Mouse (Mus musculus) liver, postnatal 0 days (tissue): ENCODE measurements at regions not wholly inside any gene's neighbourhood (a gene's known extent, or its start where the extent isn't known, plus 50 kb on each side); places are given as distances from the start of the nearest gene placed in this dataset.

Experiments
- CTCF ChIP-seq: sonication (generic); IDR thresholded peaks from 2 replicates; pipeline ENCODE4 v1.5.1; 2016; ENCODE audit warnings: antibody characterized with exemption, low read depth
- EP300 ChIP-seq: IDR thresholded peaks from 2 replicates; pipeline ENCODE4 v1.6.1; 2016; ENCODE audit warnings: antibody characterized with exemption, low read depth, mild to moderate bottlenecking

DNA sequence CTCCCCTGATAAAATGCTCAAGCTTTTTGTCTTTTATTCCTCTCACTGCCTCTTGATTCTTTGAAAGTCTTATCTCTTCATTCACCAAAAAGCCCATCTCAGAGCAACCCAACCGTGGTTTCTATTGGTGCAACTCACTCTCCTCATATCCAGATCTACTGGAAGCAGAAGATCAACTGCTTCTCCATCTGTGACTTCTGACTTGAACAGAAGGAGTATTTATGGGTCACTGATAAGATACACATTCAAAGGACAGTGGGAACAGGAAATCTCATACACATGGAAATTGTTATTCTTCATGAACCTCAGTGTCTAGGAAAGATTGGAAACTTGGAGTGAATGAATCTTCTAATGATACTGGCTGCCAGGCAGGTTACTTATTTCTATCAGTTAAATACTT is 846.6 kb downstream of the Tlr4 start:
- TF ChIP-seq CTCF (no peak), EP300 (no peak)
